Mouse (Mus musculus) MEL (cell line): ENCODE measurements at regions not wholly inside any gene's neighbourhood (a gene's known extent, or its start where the extent isn't known, plus 50 kb on each side); places are given as distances from the start of the nearest gene placed in this dataset.

Experiments used
- CTCF ChIP-seq, 3 experiments: IDR thresholded peaks in 2 of 3; conservative IDR thresholded peaks in 1 of 3; 2 replicates each; pipeline ENCODE4 v1.5.1; 2011 to 2012; ENCODE audit warnings: low read length in 3 of 3, low read depth in 2 of 3, mild to moderate bottlenecking in 2 of 3, improper control_type of control experiment in 1 of 3, inconsistent platforms in 1 of 3, mixed read lengths in 1 of 3, moderate library complexity in 1 of 3; ENCODE audit not compliant: control insufficient read depth in 1 of 3, insufficient read depth in 1 of 3, poor library complexity in 1 of 3, severe bottlenecking in 1 of 3
- E2F4 ChIP-seq: IDR thresholded peaks from 2 replicates; pipeline ENCODE4 v1.6.1; 2011; ENCODE audit warnings: low read depth, low read length, improper control_type of control experiment, borderline replicate concordance
- EP300 ChIP-seq, 2 experiments: IDR thresholded peaks; 2 replicates each; pipeline ENCODE4 v1.6.1; 2011; ENCODE audit warnings: improper control_type of control experiment in 2 of 2, low read length in 2 of 2, low read depth in 1 of 2, mild to moderate bottlenecking in 1 of 2
- GABPA ChIP-seq: IDR thresholded peaks from 2 replicates; pipeline ENCODE4 v1.6.1; 2012; ENCODE audit warnings: low read depth, mild to moderate bottlenecking, inconsistent platforms, low read length, improper control_type of control experiment, moderate library complexity
- GATA1 ChIP-seq: IDR thresholded peaks from 2 replicates; pipeline ENCODE4 v1.6.1; 2011; ENCODE audit warnings: low read depth, low read length, improper control_type of control experiment
- HCFC1 ChIP-seq: IDR thresholded peaks from 2 replicates; pipeline ENCODE4 v1.6.1; 2012; ENCODE audit warnings: low read depth, mild to moderate bottlenecking, inconsistent platforms, low read length, improper control_type of control experiment, moderate library complexity
- NRF1 ChIP-seq: IDR thresholded peaks from 2 replicates; pipeline ENCODE4 v1.6.1; 2014; ENCODE audit warnings: low read depth, mild to moderate bottlenecking, inconsistent platforms, low read length, improper control_type of control experiment, moderate library complexity; ENCODE audit not compliant: poor library complexity, insufficient read depth, severe bottlenecking
- POLR2A ChIP-seq, 2 experiments: IDR thresholded peaks; 2 replicates each; pipeline ENCODE4 v1.6.1; 2011 to 2012; ENCODE audit warnings: low read length in 2 of 2, mild to moderate bottlenecking in 2 of 2, control low read depth in 1 of 2, improper control_type of control experiment in 1 of 2, low read depth in 1 of 2, moderate library complexity in 1 of 2; ENCODE audit not compliant: control insufficient read depth in 1 of 2, insufficient read depth in 1 of 2, poor library complexity in 1 of 2
- TCF12 ChIP-seq: IDR thresholded peaks from 2 replicates; pipeline ENCODE4 v1.6.1; 2014; ENCODE audit warnings: low read depth, mild to moderate bottlenecking, inconsistent platforms, low read length, improper control_type of control experiment, moderate library complexity
- USF1 ChIP-seq: IDR thresholded peaks from 2 replicates; pipeline ENCODE4 v1.6.1; 2014; ENCODE audit warnings: low read depth, mild to moderate bottlenecking, inconsistent platforms, low read length, improper control_type of control experiment, moderate library complexity
- ZC3H11A ChIP-seq: IDR thresholded peaks from 2 replicates; pipeline ENCODE4 v1.6.1; 2012; ENCODE audit warnings: low read depth, mild to moderate bottlenecking, inconsistent platforms, low read length, improper control_type of control experiment
- ZKSCAN1 ChIP-seq: IDR thresholded peaks from 2 replicates; pipeline ENCODE4 v1.6.1; 2012; ENCODE audit warnings: low read depth, mild to moderate bottlenecking, inconsistent platforms, low read length, improper control_type of control experiment, moderate library complexity
- ZNF384 ChIP-seq: IDR thresholded peaks from 2 replicates; pipeline ENCODE4 v1.6.1; 2012; ENCODE audit warnings: low read depth, mild to moderate bottlenecking, inconsistent platforms, low read length, improper control_type of control experiment

DNA sequence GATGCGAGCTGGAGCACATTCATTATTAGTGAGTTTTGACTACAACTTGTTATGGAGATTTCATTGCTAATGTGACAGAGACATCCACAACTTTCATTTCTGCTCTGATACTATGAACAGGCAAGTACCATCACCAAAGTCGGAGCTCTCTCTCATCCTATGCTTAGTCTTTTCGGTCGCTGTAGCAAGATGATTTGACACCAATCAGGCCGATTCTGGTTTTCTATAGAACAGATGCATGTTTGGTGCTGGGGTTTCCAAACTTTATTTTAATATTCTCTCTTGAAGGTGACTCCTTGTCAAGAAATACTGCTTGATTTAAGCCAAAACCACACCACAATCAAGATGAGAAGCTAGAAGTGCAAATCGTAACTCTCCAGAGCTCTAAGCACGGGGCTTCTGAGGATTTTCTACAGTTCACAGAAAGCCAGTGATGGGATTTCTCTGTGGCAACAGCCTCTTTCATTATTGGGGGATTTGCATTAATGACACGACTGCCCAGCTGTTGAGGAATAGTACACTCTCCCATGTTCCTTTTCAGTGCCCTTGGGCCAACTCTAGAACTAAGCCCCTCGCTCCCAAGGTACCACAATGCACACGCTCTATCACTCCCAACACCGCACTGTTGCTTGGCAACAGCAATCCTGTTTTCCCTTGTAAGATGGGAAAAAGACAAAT is 434.5 kb downstream of the Gm16223 start:
- TF ChIP-seq GABPA (no peak), GATA1 (no peak), POLR2A (IDR thresholded peaks at IDR 0.05; ENCODE audit: control insufficient read depth in 1 of 2, insufficient read depth in 1 of 2, low read depth in 1 of 2, low read length in 2 of 2, poor library complexity in 1 of 2) (no peak), NRF1 (no peak), TCF12 (no peak), ZC3H11A (no peak), HCFC1 (no peak), EP300 (IDR thresholded peaks at IDR 0.05; ENCODE audit: low read depth in 1 of 2, low read length in 2 of 2) (no peak), E2F4 (no peak), USF1 (no peak), ZKSCAN1 (no peak), ZNF384 (no peak), CTCF (IDR thresholded peaks at IDR 0.05 in 2 of 3, conservative IDR thresholded peaks at IDR 0.05 in 1 of 3; ENCODE audit: control insufficient read depth in 1 of 3, insufficient read depth in 1 of 3, low read depth in 2 of 3, low read length in 3 of 3, poor library complexity in 1 of 3, severe bottlenecking in 1 of 3) (no peak)
